Mouse (Mus musculus): Measurements from ENCODE around the gene Eme2.

DNA sequence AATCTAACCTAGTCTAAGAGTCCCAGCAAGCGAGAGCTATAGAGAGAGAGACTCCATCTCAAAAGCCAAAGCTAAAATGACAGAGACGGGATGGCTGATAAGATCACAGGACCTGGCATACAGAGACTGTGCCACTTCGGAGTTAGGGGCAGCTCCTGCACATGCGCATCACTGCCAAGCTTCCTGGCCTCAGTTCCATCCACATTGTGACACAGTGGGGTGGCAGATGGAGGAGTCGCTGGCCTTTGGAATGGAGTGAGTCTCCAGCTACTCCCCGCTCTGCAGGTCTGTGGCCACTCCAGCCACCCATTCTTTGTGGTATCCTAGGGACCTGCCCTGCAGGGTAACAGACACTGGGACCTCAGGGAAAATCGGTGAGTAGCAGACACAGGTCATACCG lies 29.1 kb downstream of the Eme2 start, which contains the start of gene Igfals:
- TF ChIP-seq CTCF (IDR thresholded peaks at IDR 0.05), result no peak
- TF ChIP-seq EP300 (IDR thresholded peaks at IDR 0.05), result no peak
